Mouse (Mus musculus) urinary bladder, postnatal 25 days (tissue): Measurements from ENCODE around the gene Brinp3.
"Not testable (repeated sequence)": the region's sequence is repeated elsewhere in the genome, so short reads cannot be mapped to it uniquely, and the experiment has no call there.

Experiments
- DNase-seq: peaks from one replicate; pipeline ENCODE4 v3.0.0; 2022; ENCODE audit warnings: low spot score

Gene Brinp3

GRCm38 (mm10) chr1:146494681-146495331 is at the start of gene Brinp3:
TSS of gene Brinp3 (plus strand) at chr1:146494760.
- no peak for DNase-seq

- no peak for DNase-seq
These were observed 339 bp upstream of the Brinp3 start for GRCm38 (mm10) chr1:146494221-146494620.

GRCm38 (mm10) chr1:146495386-146495785 is 826 bp downstream of the Brinp3 start:
- no peak for DNase-seq

GRCm38 (mm10) chr1:146497381-146498081 is 3.0 kb downstream of the Brinp3 start:
- DNase-seq: peak; percentile 6

DNA sequence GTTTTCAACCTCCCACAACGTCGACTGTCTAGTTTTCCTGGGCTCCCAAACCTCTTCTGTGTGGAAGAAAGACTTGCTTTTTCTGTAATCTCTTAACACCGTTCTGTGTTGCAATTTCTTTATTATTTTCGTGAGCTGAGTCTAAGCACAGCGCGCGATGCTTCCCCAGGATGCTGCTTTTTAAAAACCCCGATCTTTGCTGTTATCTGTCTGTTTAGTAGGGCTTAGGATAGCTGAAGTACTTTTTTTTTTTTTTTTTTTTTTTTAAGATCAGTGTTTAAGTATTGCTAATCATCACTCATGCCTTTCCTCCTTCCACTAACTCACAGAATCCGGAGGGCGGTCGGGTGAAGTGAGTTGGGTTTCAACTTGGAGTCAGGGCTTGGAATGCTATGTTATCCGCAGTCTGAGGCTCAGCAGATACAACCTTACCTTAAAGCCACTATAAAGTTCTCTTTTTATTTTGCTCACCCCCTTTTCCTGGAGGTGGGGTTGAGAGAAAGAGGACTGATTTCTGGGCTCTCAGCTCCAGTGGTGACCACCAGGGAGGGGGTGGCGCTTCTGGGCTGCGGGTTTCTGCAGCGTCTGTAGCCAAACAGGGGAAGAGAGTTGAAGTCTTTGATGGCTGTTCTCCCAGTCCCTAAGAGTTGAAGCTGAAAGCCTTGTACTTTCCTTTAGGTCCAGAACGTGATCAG is 3.7 kb downstream of the Brinp3 start:
- no peak for DNase-seq

DNA sequence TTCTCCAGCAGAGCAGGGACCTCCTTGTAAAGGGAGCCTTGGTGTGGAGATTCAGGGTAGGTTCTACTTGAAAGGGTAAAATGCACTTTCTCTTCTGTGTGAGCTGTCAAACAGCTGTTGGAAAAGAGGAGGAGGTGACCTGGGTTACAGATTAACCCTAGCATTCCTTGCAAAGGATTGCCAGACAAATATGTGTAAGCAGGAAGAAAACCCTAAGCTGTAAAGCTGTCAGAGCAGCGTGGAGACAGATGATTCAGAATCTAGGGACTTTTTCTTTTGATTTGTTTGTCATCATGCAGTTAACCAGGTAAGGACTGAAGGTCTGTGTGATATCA is 4.2 kb downstream of the Brinp3 start:
- DNase-seq: no peak

GRCm38 (mm10) chr1:146515377-146515776 is 20.8 kb downstream of the Brinp3 start:
- no peak for DNase-seq

GRCm38 (mm10) chr1:146523727-146524573 is 29.4 kb downstream of the Brinp3 start:
- DNase-seq: no peak

DNA sequence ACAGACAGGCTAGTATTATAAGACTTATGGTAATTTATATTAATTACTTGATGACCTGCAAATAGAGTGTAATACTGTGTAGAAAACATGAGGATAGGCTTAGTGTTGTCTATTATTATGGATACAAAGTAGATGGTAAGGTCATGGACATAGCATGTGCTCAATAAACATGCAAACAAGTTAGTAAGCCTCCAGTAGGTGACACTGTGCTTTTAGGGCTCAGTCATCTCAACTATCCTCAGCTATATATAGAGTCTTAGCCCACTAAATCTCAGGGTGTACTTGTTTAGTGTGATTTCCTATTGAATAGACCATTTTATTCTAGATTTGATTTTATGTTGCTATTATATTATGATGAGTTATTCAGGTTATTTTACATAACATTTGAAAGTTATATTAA is 34.0 kb downstream of the Brinp3 start:
- DNase-seq: no peak

- DNase-seq: no peak
These were observed 52.4 kb downstream of the Brinp3 start for GRCm38 (mm10) chr1:146546847-146547428.

GRCm38 (mm10) chr1:146556982-146557381 is 62.4 kb downstream of the Brinp3 start:
- no peak for DNase-seq

- DNase-seq: no peak
These were observed 67.6 kb downstream of the Brinp3 start for GRCm38 (mm10) chr1:146562144-146562543.

DNA sequence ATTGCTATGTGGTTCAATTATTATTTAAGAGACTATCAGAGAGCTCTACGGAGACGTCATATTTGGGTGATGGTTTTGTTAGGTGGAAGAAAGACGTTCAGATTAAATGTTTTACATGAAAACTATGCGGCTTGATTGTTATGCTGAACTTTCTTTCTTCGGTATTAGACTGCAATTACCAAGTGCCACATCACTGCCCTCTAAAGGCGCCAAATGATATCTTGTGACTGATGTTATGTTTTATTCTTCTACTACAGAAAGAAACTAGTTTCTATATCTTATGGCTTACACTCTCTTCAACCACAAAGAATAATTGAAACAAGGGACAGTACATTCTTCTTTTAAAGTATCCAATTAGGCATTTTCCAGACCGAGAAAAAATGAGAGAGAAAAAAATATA is 89.6 kb downstream of the Brinp3 start:
- DNase-seq: no peak

DNA sequence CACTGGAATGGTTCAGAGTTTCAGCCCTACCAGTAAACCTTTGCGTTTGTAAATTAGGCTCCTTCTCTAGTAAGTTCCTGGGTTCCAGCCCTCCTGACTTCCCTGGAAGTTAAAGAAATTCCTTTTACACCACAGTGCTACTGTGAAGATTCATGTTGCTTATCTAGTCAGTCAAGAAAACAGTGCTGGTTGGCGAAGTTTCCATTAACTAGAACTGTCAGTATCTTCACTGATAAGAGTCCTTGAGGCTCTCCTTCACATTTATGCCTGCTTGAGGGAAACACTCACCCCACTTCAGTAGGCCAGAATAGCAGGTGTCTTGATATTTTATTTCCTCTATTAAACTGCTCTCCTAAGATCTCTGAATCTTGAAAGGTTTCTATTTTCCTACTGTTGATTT is 138.3 kb downstream of the Brinp3 start:
- DNase-seq: no peak

- DNase-seq: no peak
These were observed 162.7 kb downstream of the Brinp3 start for GRCm38 (mm10) chr1:146657214-146657613.

GRCm38 (mm10) chr1:146700724-146701123 is 206.2 kb downstream of the Brinp3 start:
- no peak for DNase-seq

DNA sequence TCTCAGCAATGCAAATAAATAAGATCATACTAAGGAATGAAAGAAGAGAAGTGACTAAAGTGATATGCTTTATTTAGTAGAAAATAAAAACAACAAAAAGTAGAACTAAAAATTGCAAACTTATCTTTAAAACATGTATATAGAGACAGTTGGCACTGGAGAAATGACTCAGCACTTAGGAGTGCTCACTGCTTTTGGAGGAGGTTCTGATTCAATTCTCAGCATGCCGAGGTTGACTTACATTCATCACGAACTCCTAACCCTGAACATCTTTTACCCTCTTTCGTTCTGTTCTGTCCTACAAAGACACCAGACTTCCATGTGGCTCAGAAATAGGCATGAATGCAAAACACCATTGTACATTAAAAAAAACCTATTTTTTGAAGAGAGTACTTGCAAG is 225.0 kb downstream of the Brinp3 start:
- DNase-seq: no peak

- not testable (repeated sequence) for DNase-seq
These were observed 230.4 kb downstream of the Brinp3 start for GRCm38 (mm10) chr1:146724784-146725513.

DNA sequence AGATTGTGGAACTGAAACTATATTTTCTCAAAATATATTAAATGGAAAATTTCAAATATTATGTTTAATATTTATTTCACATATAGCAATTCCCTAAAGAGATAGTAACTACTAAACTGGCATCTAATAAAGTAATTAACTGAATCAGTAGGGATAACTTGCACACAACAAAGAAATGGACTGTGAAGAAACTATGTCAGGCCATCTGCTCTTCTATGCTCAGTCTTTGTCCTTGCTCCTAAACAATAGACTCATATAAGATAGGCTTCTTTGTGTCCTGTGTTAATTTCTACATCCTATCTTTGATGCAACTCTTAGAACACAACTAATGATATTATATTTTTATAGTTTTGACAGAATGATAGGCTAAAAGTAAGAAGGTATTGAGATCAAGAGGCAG is 256.5 kb downstream of the Brinp3 start:
- no peak for DNase-seq

DNA sequence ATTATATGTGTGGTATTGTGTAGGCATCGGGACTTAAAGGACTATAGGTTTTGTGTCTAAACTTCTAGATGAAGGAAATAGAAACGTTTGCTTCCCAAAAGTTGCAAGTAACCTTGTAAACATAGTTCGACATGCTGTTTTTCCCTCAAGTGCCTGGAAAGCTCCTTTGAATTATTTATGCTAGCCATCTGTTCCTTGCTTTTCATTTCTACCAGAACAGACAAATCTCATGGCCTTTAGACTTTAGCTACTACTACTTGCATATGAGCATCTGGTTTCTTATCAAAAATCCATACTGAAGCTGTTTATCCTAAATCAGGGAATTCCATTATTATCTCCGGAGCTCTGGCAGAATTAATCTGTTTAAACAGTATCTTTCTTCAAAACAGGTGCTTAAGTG is 288.7 kb downstream of the Brinp3 start:
- DNase-seq: no peak

GRCm38 (mm10) chr1:146787236-146787635 is 292.7 kb downstream of the Brinp3 start:
- DNase-seq: no peak
